Mouse (Mus musculus) ES-Bruce4 (cell line): ENCODE data around the gene Gm45233. TPM values are rescaled to one million over a fixed set of nuclear protein-coding genes. Genes with fewer than 3 reads are reported as not detected.

Experiments
- H3K27ac ChIP-seq: 2 replicates; pipeline ENCODE4 v1.5.1; 2012; ENCODE audit warnings: low read length, inconsistent platforms; ENCODE audit not compliant: insufficient read depth
- H3K27me3 ChIP-seq: 2 replicates; pipeline ENCODE4 v1.6.1; 2012; ENCODE audit warnings: mild to moderate bottlenecking, low read length, inconsistent platforms; ENCODE audit not compliant: control insufficient read depth, poor library complexity, insufficient read depth, severe bottlenecking
- H3K36me3 ChIP-seq: 2 replicates; pipeline ENCODE4 v1.6.1; 2012; ENCODE audit warnings: inconsistent platforms, mild to moderate bottlenecking, low read length, moderate library complexity; ENCODE audit not compliant: control insufficient read depth, poor library complexity, insufficient read depth, severe bottlenecking
- H3K4me1 ChIP-seq: one replicate; pipeline ENCODE4 v1.8.1; 2011; ENCODE audit warnings: low read length; ENCODE audit not compliant: control insufficient read depth, insufficient read depth
- H3K4me3 ChIP-seq: 2 replicates; pipeline ENCODE4 v1.5.1; 2011; ENCODE audit warnings: low read depth, mild to moderate bottlenecking, low read length
- H3K9ac ChIP-seq: 2 replicates; pipeline ENCODE4 v1.6.1; 2012; ENCODE audit warnings: low read depth, mild to moderate bottlenecking, inconsistent platforms; ENCODE audit not compliant: poor library complexity, severe bottlenecking
- H3K9me3 ChIP-seq: replicated peaks from 2 replicates; pipeline ENCODE4 v1.6.1; 2012; ENCODE audit warnings: mild to moderate bottlenecking, low read length, inconsistent platforms; ENCODE audit not compliant: control insufficient read depth, poor library complexity, insufficient read depth, severe bottlenecking
- CTCF ChIP-seq: IDR thresholded peaks from one replicate; pipeline ENCODE4 v1.8.1; 2011; ENCODE audit warnings: low read depth, low read length
- EP300 ChIP-seq: IDR thresholded peaks from 2 replicates; pipeline ENCODE4 v1.6.1; 2011; ENCODE audit warnings: low read depth, low read length; ENCODE audit not compliant: insufficient read depth
- POLR2A ChIP-seq: IDR thresholded peaks from one replicate; pipeline ENCODE4 v1.8.1; 2011; ENCODE audit warnings: low read length; ENCODE audit not compliant: insufficient read depth
- polyA plus RNA-seq: library from polyadenylated mRNA; stranded (reverse); fragments of >200 nt; gene quantifications from 2 replicates; pipeline ENCODE4 v1.2.4, GENCODE M21; 2011; ENCODE audit warnings: low read depth; ENCODE audit not compliant: missing spikeins, insufficient read depth, insufficient read length

Gene Gm45233
- polyA plus RNA-seq, 1 experiment, result not detected

- no peaks in the 10 kb centered on the region for H3K27me3 ChIP-seq
- H3K36me3 ChIP-seq, result no peaks in the 10 kb centered on the region
- H3K9ac ChIP-seq, result no peak overlapping the region
- H3K4me1 ChIP-seq, result no peaks in the 10 kb centered on the region
- TF ChIP-seq EP300 (no peak), CTCF (no peak)
- H3K9me3 ChIP-seq, result no peaks in the 10 kb centered on the region
- H3K4me3 ChIP-seq, result no peak overlapping the region
- H3K27ac ChIP-seq, result no peak overlapping the region
These were observed 68.0 kb downstream of the Gm45233 start for GRCm38 (mm10) chr7:43511707-43512478.

- no peak for TF ChIP-seq POLR2A
- TF ChIP-seq EP300, result no peak
- TF ChIP-seq CTCF, result no peak
- H3K27ac ChIP-seq, result no peak overlapping the region
- H3K36me3 ChIP-seq, result no peaks in the 10 kb centered on the region
- H3K27me3 ChIP-seq, result no peaks in the 10 kb centered on the region
- H3K4me3 ChIP-seq, result no peak overlapping the region
- H3K4me1 ChIP-seq, result no peaks in the 10 kb centered on the region
- no peak overlapping the region for H3K9ac ChIP-seq
- H3K9me3 ChIP-seq, result no peaks in the 10 kb centered on the region
These were observed 68.6 kb downstream of the Gm45233 start for GRCm38 (mm10) chr7:43512519-43512918.

Other genes starting within 250 kb of the Gm45233 start
- gene Zfp715, start 130.8 kb upstream of the Gm45233 start, polyA plus RNA-seq, result 19.4 and 20.1 TPM in 2 replicates
- 0.93 and 1.3 TPM in 2 replicates for gene Siglecf, start 92.8 kb upstream of the Gm45233 start, polyA plus RNA-seq
- gene Siglecg, start 35.9 kb upstream of the Gm45233 start, polyA plus RNA-seq, result 0.24 TPM in 1 of 2 replicates, not detected in the other
- gene Lim2, start 16.5 kb upstream of the Gm45233 start, polyA plus RNA-seq, result 0.27 and 0.41 TPM in 2 replicates
- not detected in 2 replicates for gene Nkg7, start 7.1 kb upstream of the Gm45233 start, polyA plus RNA-seq
- not detected in 2 replicates for gene Cldnd2, start 3.3 kb upstream of the Gm45233 start, polyA plus RNA-seq
- gene Etfb, start within 50 bp of the Gm45233 start, polyA plus RNA-seq, result 63.3 and 68.3 TPM in 2 replicates
- gene Vsig10l, start 19.0 kb downstream of the Gm45233 start, polyA plus RNA-seq, result 1.9 and 2.8 TPM in 2 replicates
- gene Iglon5, start 45.9 kb downstream of the Gm45233 start, polyA plus RNA-seq, result 4.6 and 5.0 TPM in 2 replicates
- not detected in 2 replicates for gene 4931406B18Rik, start 61.8 kb downstream of the Gm45233 start, polyA plus RNA-seq
- gene Cd33, start 100.3 kb downstream of the Gm45233 start, polyA plus RNA-seq, result 0.12 TPM in 1 of 2 replicates, not detected in the other
- gene Zfp658, start 118.1 kb downstream of the Gm45233 start, polyA plus RNA-seq, result 1.7 and 2.2 TPM in 2 replicates
- gene Zfp719, start 135.5 kb downstream of the Gm45233 start, polyA plus RNA-seq, result 6.9 and 9.4 TPM in 2 replicates
- gene Zfp819, start 163.0 kb downstream of the Gm45233 start, polyA plus RNA-seq, result 3.1 and 3.4 TPM in 2 replicates
- not detected in 2 replicates for gene Ceacam18, start 190.6 kb downstream of the Gm45233 start, polyA plus RNA-seq
- gene Siglece, start 216.0 kb downstream of the Gm45233 start, polyA plus RNA-seq, result 0.64 TPM in 1 of 2 replicates, not detected in the other
- gene Ctu1, start 227.9 kb downstream of the Gm45233 start, polyA plus RNA-seq, result 6.2 and 7.6 TPM in 2 replicates
- gene Klk14, start 246.3 kb downstream of the Gm45233 start, polyA plus RNA-seq, result not detected in 2 replicates